Mouse (Mus musculus) kidney, postnatal 0 days (tissue): ENCODE measurements around the gene Fahd1. TPM values are rescaled to one million over a fixed set of nuclear protein-coding genes. Genes with fewer than 3 reads are reported as not detected.

Source experiments
- ATAC-seq: fragments of 200-750 bp; cut with Nextera tagmentation; replicated peaks from 2 replicates; pipeline ENCODE4 v1.8.0; 2017; ENCODE audit warnings: low read depth, moderate number of reproducible peaks, moderate TSS enrichment, moderate library complexity; ENCODE audit not compliant: low FRiP score
- DNase-seq: peaks from one replicate; pipeline ENCODE4 v3.0.0-alpha.2; 2016; ENCODE audit warnings: low spot score
- H3K27ac ChIP-seq: fragments of 300-500 bp; sonication (generic); 2 replicates; pipeline ENCODE4 v1.5.1; 2014; ENCODE audit warnings: mild to moderate bottlenecking
- H3K27me3 ChIP-seq: fragments of 300-500 bp; sonication (generic); 2 replicates; pipeline ENCODE4 v1.6.1; 2014; ENCODE audit warnings: low read length, mixed read lengths; ENCODE audit not compliant: insufficient read depth
- H3K36me3 ChIP-seq: fragments of 300-500 bp; sonication (generic); 2 replicates; pipeline ENCODE4 v1.6.1; 2014; ENCODE audit warnings: low read length, mixed read lengths; ENCODE audit not compliant: insufficient read depth
- H3K4me1 ChIP-seq: fragments of 300-500 bp; sonication (generic); replicated peaks from 2 replicates; pipeline ENCODE4 v1.6.1; 2014; ENCODE audit warnings: antibody characterized with exemption, low read length, mixed read lengths; ENCODE audit not compliant: insufficient read depth
- H3K4me2 ChIP-seq: fragments of 300-500 bp; sonication (generic); 2 replicates; pipeline ENCODE4 v1.6.1; 2014; ENCODE audit warnings: mild to moderate bottlenecking, low read length, moderate library complexity, mixed read lengths
- H3K4me3 ChIP-seq: fragments of 300-500 bp; sonication (generic); replicated peaks from 2 replicates; pipeline ENCODE4 v1.5.1; 2014; ENCODE audit warnings: low read depth, low read length
- H3K9ac ChIP-seq: fragments of 300-500 bp; sonication (generic); 2 replicates; pipeline ENCODE4 v1.6.1; 2014; ENCODE audit warnings: low read depth, low read length
- H3K9me3 ChIP-seq: fragments of 300-500 bp; sonication (generic); replicated peaks from 2 replicates; pipeline ENCODE4 v1.6.1; 2016; ENCODE audit warnings: low read length, inconsistent platforms, mixed read lengths
- CTCF ChIP-seq: IDR thresholded peaks from 2 replicates; pipeline ENCODE4 v1.5.1; 2016; ENCODE audit warnings: antibody characterized with exemption, low read depth, mild to moderate bottlenecking, moderate library complexity
- WGBS: fragments of 180-500 bp; shearing (Covaris S2); extraction: QIAGEN DNeasy Blood & Tissue Kit; methylation state at CpG from one replicate; pipeline ENCODE4 v1.1.7; 2014; 5-methylcytosine and 5-hydroxymethylcytosine counted together
- polyA plus RNA-seq: library from polyadenylated mRNA; unstranded; fragments of >200 nt; fragmentation: Nextera tagmentation; extraction: Ambion mirVana; gene quantifications from 2 replicates; pipeline ENCODE4 v1.2.1, GENCODE M21; 2015

Gene Fahd1
- polyA plus RNA-seq, 1 experiment from 2014 or later, result 88.0 TPM

DNA sequence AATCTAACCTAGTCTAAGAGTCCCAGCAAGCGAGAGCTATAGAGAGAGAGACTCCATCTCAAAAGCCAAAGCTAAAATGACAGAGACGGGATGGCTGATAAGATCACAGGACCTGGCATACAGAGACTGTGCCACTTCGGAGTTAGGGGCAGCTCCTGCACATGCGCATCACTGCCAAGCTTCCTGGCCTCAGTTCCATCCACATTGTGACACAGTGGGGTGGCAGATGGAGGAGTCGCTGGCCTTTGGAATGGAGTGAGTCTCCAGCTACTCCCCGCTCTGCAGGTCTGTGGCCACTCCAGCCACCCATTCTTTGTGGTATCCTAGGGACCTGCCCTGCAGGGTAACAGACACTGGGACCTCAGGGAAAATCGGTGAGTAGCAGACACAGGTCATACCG, 15.6 kb upstream of the Fahd1 start, which contains the start of gene Igfals:
Gene Igfals (plus strand): TSS at position 222 of the 400 bp plus-strand sequence.
- Histone ChIP-seq H3K27ac (no peak within 1 kb of the TSS), H3K27me3 (no peaks in the 10 kb centered on the region), H3K4me1 (no peaks in the 10 kb centered on the region), H3K36me3 (peaks cover 33% of the 10 kb centered on the region), H3K4me2 (no peak within 1 kb of the TSS), H3K4me3 (no peak within 1 kb of the TSS), H3K9me3 (no peaks in the 10 kb centered on the region), H3K9ac (no peak within 1 kb of the TSS)
- no peak for TF ChIP-seq CTCF
- WGBS, result 91% methylated on average over 8 of the region's 8 CpGs
- ATAC-seq, result no peak
- DNase-seq, result no peak

DNA sequence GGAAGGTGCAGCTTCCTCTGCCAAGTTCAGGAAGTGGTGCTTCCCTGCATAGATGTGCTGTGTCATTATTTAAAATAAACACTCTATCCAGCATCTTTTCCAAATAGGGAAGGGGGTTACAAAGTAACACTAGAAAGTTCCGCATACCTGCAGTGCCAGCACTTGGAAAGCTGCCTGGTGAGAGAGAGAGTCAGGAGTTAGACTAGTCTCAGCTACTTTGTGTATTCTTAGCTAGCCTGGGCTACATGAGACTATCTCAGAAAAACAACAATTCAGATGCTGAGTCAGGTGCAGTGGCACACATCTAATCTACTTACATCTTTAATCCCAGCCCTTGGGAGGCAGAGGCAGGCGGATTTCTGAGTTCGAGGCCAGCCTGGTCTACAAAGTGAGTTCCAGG, 11.6 kb upstream of the Fahd1 start:
- no peak overlapping the region for H3K27ac ChIP-seq
- ATAC-seq, result no peak
- TF ChIP-seq CTCF, result no peak
- no peak for DNase-seq
- no peak overlapping the region for H3K9ac ChIP-seq
- no peaks in the 10 kb centered on the region for H3K27me3 ChIP-seq
- H3K4me2 ChIP-seq, result no peak overlapping the region
- H3K9me3 ChIP-seq, result no peaks in the 10 kb centered on the region
- H3K36me3 ChIP-seq, result peaks cover 35% of the 10 kb centered on the region
- no peak overlapping the region for H3K4me3 ChIP-seq
- no peaks in the 10 kb centered on the region for H3K4me1 ChIP-seq
- WGBS, result 89% methylated on average over 3 of the region's 3 CpGs

DNA sequence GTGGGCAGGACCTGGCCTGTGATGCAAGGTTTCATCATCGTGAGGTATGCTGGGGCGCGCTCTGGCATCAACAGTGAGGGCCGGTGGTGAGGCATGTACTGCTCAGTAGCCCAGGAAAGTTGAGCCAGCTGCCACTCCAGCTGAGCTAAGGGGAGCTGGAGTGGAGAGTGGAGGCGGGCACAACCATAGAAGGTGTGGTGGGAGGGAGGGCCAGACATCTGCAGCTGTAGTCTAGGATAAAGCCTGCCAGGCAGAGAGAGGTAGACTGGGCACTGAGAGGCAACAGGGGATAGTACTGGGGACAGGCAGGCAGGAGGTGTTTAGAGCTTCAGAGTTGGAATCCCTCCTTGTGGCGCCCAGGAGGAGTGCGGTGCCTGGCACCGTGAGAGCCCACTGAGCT, 9.9 kb upstream of the Fahd1 start:
- H3K27ac ChIP-seq, result no peak overlapping the region
- no peak for DNase-seq
- no peak overlapping the region for H3K4me3 ChIP-seq
- H3K4me1 ChIP-seq, result no peaks in the 10 kb centered on the region
- no peak for ATAC-seq
- no peak for TF ChIP-seq CTCF
- no peaks in the 10 kb centered on the region for H3K27me3 ChIP-seq
- H3K36me3 ChIP-seq, result peaks cover 29% of the 10 kb centered on the region
- no peak overlapping the region for H3K9ac ChIP-seq
- H3K9me3 ChIP-seq, result no peaks in the 10 kb centered on the region
- H3K4me2 ChIP-seq, result no peak overlapping the region
- 93% methylated on average over 8 of the region's 8 CpGs for WGBS

DNA sequence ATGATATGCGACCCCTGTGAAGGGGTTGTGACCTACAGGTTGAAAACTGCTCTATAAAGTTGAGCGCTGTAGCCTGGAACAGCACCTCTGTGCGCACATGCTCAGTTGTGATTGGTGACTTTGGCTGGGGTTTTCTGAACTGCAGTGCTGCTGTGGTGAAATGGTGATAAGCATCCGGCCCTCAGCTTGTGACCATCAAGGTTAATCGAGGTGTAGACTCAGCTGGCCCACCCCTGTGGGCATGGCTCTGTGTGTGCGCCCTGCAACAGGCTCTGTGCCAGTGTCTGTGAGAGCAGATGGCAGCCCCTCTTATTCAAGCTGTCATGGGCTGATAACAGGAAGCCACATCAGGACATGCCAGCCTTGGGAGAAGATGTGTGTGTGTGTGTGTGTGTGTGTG, 8.8 kb upstream of the Fahd1 start:
- Histone ChIP-seq H3K4me3 (no peak overlapping the region), H3K27ac (no peak overlapping the region), H3K36me3 (peaks cover 25% of the 10 kb centered on the region), H3K9ac (no peak overlapping the region), H3K9me3 (no peaks in the 10 kb centered on the region), H3K4me1 (no peaks in the 10 kb centered on the region), H3K4me2 (no peak overlapping the region), H3K27me3 (no peaks in the 10 kb centered on the region)
- WGBS, result 85% methylated on average over 6 of the region's 6 CpGs
- no peak for ATAC-seq
- no peak for DNase-seq
- TF ChIP-seq CTCF, result no peak

DNA sequence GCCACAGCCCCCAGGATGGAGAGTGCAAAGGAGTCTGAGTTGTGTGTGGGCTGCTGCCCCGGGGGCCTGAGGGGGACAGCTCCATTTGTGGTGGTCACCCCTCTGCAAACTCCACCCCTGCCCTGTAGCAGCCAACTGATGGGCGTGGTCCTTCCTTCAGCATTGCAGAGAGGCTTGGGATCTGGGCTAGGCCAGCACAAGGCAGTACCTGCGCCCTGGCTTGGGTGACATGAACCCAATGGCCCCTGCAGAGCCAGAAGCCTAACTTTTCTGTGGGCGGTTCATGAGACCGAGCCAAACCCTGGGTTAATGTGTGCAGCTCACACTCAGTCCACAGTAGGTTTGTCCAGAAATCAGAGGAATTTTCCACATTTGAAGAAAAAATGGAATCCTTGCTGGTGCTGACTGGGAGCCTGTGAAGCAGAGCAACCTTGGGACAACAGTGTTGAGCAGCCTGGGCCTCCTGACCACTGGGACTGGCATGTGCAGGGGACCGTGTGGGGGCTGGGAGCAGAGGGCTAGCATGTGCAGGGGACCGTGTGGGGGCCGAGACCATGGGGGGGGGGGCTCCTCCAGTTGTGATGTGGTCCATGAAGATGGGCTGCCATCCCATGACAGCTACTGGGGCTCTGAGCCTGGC, 7.8 kb upstream of the Fahd1 start:
- H3K4me3 ChIP-seq, result no peak overlapping the region
- WGBS, result 81% methylated on average over 8 of the region's 8 CpGs
- H3K27me3 ChIP-seq, result no peaks in the 10 kb centered on the region
- H3K27ac ChIP-seq, result no peak overlapping the region
- no peaks in the 10 kb centered on the region for H3K9me3 ChIP-seq
- peaks cover 27% of the 10 kb centered on the region for H3K36me3 ChIP-seq
- DNase-seq, result no peak
- no peak overlapping the region for H3K9ac ChIP-seq
- no peaks in the 10 kb centered on the region for H3K4me1 ChIP-seq
- no peak for TF ChIP-seq CTCF
- ATAC-seq, result peak; percentile 63
- no peak overlapping the region for H3K4me2 ChIP-seq

- Histone ChIP-seq H3K9me3 (no peaks in the 10 kb centered on the region), H3K9ac (no peak overlapping the region), H3K27me3 (no peaks in the 10 kb centered on the region), H3K4me1 (0 out of 2 replicates have a peak, but pooled peaks cover 2% of the 10 kb centered on the region), H3K4me3 (no peak overlapping the region), H3K27ac (no peak overlapping the region), H3K4me2 (no peak overlapping the region), H3K36me3 (peaks cover 17% of the 10 kb centered on the region)
- WGBS, result 91% methylated on average over 13 of the region's 13 CpGs
- no peak for DNase-seq
- no peak for TF ChIP-seq CTCF
- ATAC-seq, result no peak
Measured at GRCm38 (mm10) chr17:24856589-24856988, 6.4 kb upstream of the Fahd1 start.
